Mouse (Mus musculus): ENCODE measurements at regions not wholly inside any gene's neighbourhood (a gene's known extent, or its start where the extent isn't known, plus 50 kb on each side); places are given as distances from the start of the nearest gene placed in this dataset.

GRCm38 (mm10) chr17:45881284-45881683 lies 147.6 kb upstream of the 1600014C23Rik start:
- TF ChIP-seq POLR2A (IDR thresholded peaks at IDR 0.05; ENCODE audit: low read depth, low read length) (no peak), CTCF (conservative IDR thresholded peaks at IDR 0.05; ENCODE audit: insufficient read depth, insufficient read length, low read depth, low read length) (no peak)

Data from kidney, adult 2 months (tissue).